Comparison of ENCODE assay signal across 11 mouse cellular contexts in the genomic region with DNA sequence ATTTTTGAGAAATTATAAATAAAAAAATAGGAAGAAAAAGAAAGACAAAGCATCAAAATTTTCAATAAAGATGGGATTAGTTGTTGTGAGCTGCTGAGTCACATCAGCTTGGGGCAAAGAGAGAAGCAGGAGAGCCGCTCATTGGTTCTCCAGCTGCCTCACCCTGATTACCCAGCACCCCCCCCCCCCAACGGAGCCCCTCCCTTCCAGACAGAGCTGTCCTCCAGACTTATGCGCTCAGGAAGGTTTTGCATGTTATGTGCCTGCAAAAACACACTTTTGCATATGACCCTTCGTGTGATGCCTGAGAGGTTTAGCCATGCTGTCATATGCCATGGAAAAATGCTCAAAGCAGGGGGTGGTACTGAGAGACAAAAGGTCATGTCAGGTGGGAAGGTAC. TPM values are rescaled to one million over a fixed set of nuclear protein-coding genes. Genes with fewer than 3 reads are reported as not detected.
DNase-seq lines count a peak whose midpoint lies in the region; ATAC-seq and TF ChIP-seq lines count a peak whose summit lies in the region.
"Had no signal": no experiment of that assay in that cellular context is flagged by ENCODE, and none has a peak within 500 bp of the region (broad histone marks: within the 10 kb centered on the region; RNA-seq: fewer than 3 reads in every experiment).

No protein-coding gene starts in this region.

- TF ChIP-seq EP300 in ES-Bruce4 (IDR thresholded peaks at IDR 0.05; ENCODE audit: insufficient read depth, low read depth, low read length): no peak
- TF ChIP-seq EP300 in liver, postnatal 0 days (IDR thresholded peaks at IDR 0.05; ENCODE audit: low read depth): no peak

- no peaks in the 10 kb centered on the region for H3K9me3 ChIP-seq in hindbrain, embryonic 13.5 days
- no peaks in the 10 kb centered on the region for H3K9me3 ChIP-seq in hindbrain, embryonic 11.5 days (ENCODE audit: control insufficient read depth, low read length)
- H3K9me3 ChIP-seq in ES-Bruce4 (replicated peaks; ENCODE audit: control insufficient read depth, insufficient read depth, low read length, poor library complexity, severe bottlenecking): no peaks in the 10 kb centered on the region
- no peaks in the 10 kb centered on the region for H3K9me3 ChIP-seq in liver, postnatal 0 days (ENCODE audit: low read length)

- ATAC-seq in hindbrain, embryonic 13.5 days (ENCODE audit: low FRiP score): no peak
- ATAC-seq in hindbrain, embryonic 11.5 days (ENCODE audit: low FRiP score): no peak
- ATAC-seq in liver, postnatal 0 days: no peak

- no peak overlapping the region for H3K4me3 ChIP-seq in hindbrain, embryonic 13.5 days
- H3K4me3 ChIP-seq in hindbrain, embryonic 11.5 days (ENCODE audit: low read depth, low read length): no peak overlapping the region
- peak overlapping the region; percentile 57 for H3K4me3 ChIP-seq in ES-Bruce4 (ENCODE audit: low read depth, low read length)
- no peak overlapping the region for H3K4me3 ChIP-seq in embryonic fibroblast, embryonic 13.5 days (ENCODE audit: insufficient read depth, low read length)
- no peak overlapping the region for H3K4me3 ChIP-seq in liver, postnatal 0 days (ENCODE audit: low read depth, low read length)

- no peak for TF ChIP-seq CTCF in ES-Bruce4 (IDR thresholded peaks at IDR 0.05; ENCODE audit: low read depth, low read length)
- no peak for TF ChIP-seq CTCF in embryonic fibroblast, embryonic 13.5 days (IDR thresholded peaks at IDR 0.05; ENCODE audit: borderline replicate concordance, insufficient read depth, low read length)
- no peak for TF ChIP-seq CTCF in liver, postnatal 0 days (IDR thresholded peaks at IDR 0.05; ENCODE audit: low read depth)

- WGBS in hindbrain, embryonic 13.5 days: 47% methylated on average over 4 of the region's 4 CpGs
- WGBS in hindbrain, embryonic 11.5 days: 31% methylated on average over 4 of the region's 4 CpGs
- 38% methylated on average over 4 of the region's 4 CpGs for WGBS in liver, postnatal 0 days (ENCODE audit: insufficient replicate concordance)

- H3K4me2 ChIP-seq in hindbrain, embryonic 13.5 days: peak overlapping the region; percentile 60; the same call in 1 of the 2 replicates
- H3K4me2 ChIP-seq in hindbrain, embryonic 11.5 days (replicated peaks; ENCODE audit: low read depth, low read length): no peak overlapping the region
- H3K4me2 ChIP-seq in liver, postnatal 0 days (ENCODE audit: low read depth, low read length): peak overlapping the region; percentile 77

- peaks cover 2% of the 10 kb centered on the region; the same call in 1 of the 2 replicates for H3K27me3 ChIP-seq in hindbrain, embryonic 13.5 days
- no peaks in the 10 kb centered on the region for H3K27me3 ChIP-seq in hindbrain, embryonic 11.5 days (ENCODE audit: control insufficient read depth, insufficient read depth, low read length)
- no peaks in the 10 kb centered on the region for H3K27me3 ChIP-seq in ES-Bruce4 (ENCODE audit: control insufficient read depth, insufficient read depth, low read length, poor library complexity, severe bottlenecking)
- no peaks in the 10 kb centered on the region for H3K27me3 ChIP-seq in liver, postnatal 0 days (ENCODE audit: insufficient read depth, low read length)

- H3K9ac ChIP-seq in hindbrain, embryonic 13.5 days: no peak overlapping the region
- no peak overlapping the region for H3K9ac ChIP-seq in hindbrain, embryonic 11.5 days (ENCODE audit: low read depth, low read length)
- H3K9ac ChIP-seq in ES-Bruce4 (ENCODE audit: low read depth, poor library complexity, severe bottlenecking): peak overlapping the region; percentile 14; the same call in 1 of the 2 replicates
- H3K9ac ChIP-seq in liver, postnatal 0 days (replicated peaks): peak overlapping the region; percentile 64

- H3K27ac ChIP-seq in hindbrain, embryonic 13.5 days: no peak overlapping the region
- H3K27ac ChIP-seq in hindbrain, embryonic 11.5 days (ENCODE audit: low read depth, low read length): no peak overlapping the region
- H3K27ac ChIP-seq in ES-Bruce4 (ENCODE audit: insufficient read depth, low read length): peak overlapping the region; percentile 60
- peak overlapping the region; percentile 71 for H3K27ac ChIP-seq in embryonic fibroblast, embryonic 13.5 days (ENCODE audit: insufficient read depth, low read length)
- no peak overlapping the region for H3K27ac ChIP-seq in liver, postnatal 0 days (ENCODE audit: low read depth)

- peaks cover 31% of the 10 kb centered on the region for H3K4me1 ChIP-seq in hindbrain, embryonic 13.5 days (replicated peaks)
- peaks cover 7% of the 10 kb centered on the region; the same call in 1 of the 2 replicates for H3K4me1 ChIP-seq in hindbrain, embryonic 11.5 days (replicated peaks; ENCODE audit: control insufficient read depth, insufficient read depth, low read length)
- H3K4me1 ChIP-seq in ES-Bruce4 (ENCODE audit: control insufficient read depth, insufficient read depth, low read length): peaks cover 2% of the 10 kb centered on the region
- H3K4me1 ChIP-seq in embryonic fibroblast, embryonic 13.5 days (ENCODE audit: control insufficient read depth, insufficient read depth, low read length): peaks cover 14% of the 10 kb centered on the region
- H3K4me1 ChIP-seq in liver, postnatal 0 days (ENCODE audit: insufficient read depth): peaks cover 30% of the 10 kb centered on the region

- no peaks in the 10 kb centered on the region for H3K36me3 ChIP-seq in hindbrain, embryonic 13.5 days
- H3K36me3 ChIP-seq in hindbrain, embryonic 11.5 days (ENCODE audit: control insufficient read depth, insufficient read depth, low read length): no peaks in the 10 kb centered on the region
- H3K36me3 ChIP-seq in ES-Bruce4 (ENCODE audit: control insufficient read depth, insufficient read depth, low read length, poor library complexity, severe bottlenecking): no peaks in the 10 kb centered on the region
- H3K36me3 ChIP-seq in liver, postnatal 0 days (replicated peaks; ENCODE audit: insufficient read depth, low read length): no peaks in the 10 kb centered on the region

- no peak for DNase-seq in hindbrain, embryonic 11.5 days (ENCODE audit: low spot score)
- DNase-seq in liver, postnatal 0 days: no peak
- no peak for DNase-seq in cerebellum, postnatal 25 days
- DNase-seq in cerebellum, adult 11-12 months: no peak
- no peak for DNase-seq in T-cell, adult 2 months (ENCODE audit: low spot score)
- DNase-seq: cerebellum, adult 9-10 months; kidney, adult 18-20 months; lung, adult 18-20 months had no signal

- no peak for TF ChIP-seq POLR2A in ES-Bruce4 (IDR thresholded peaks at IDR 0.05; ENCODE audit: insufficient read depth, low read length)
- TF ChIP-seq POLR2A in embryonic fibroblast, embryonic 13.5 days (IDR thresholded peaks at IDR 0.05; ENCODE audit: low read depth, low read length): no peak

RNA-seq across cellular contexts. Expression of a gene that starts 3.7 kb away (rescaled TPM):
- 94.4 and 96.5 TPM in 2 replicates for polyA plus RNA-seq in hindbrain, embryonic 13.5 days (2015; fragmentation: Nextera tagmentation; extraction: Ambion mirVana)
- 134 and 137 TPM in 2 replicates for polyA plus RNA-seq in hindbrain, embryonic 11.5 days (2014; fragmentation: Nextera tagmentation; extraction: Ambion mirVana)
- 682 and 697 TPM in 2 replicates for polyA plus RNA-seq in ES-Bruce4 (2011; ENCODE audit: insufficient read depth, insufficient read length, low read depth, missing spikeins)
- 92.4 and 124 TPM in 2 replicates for polyA plus RNA-seq in embryonic fibroblast, embryonic 13.5 days (2011; ENCODE audit: insufficient read length, low read depth, missing spikeins)
- 25.4 and 29.6 TPM in 2 replicates for polyA plus RNA-seq in liver, postnatal 0 days (2015; fragmentation: Nextera tagmentation; extraction: Ambion mirVana)

Comparison
In these comparisons a context has a peak if more than half of its experiments do, and no peak if none do; other contexts are left out.
1. H3K27ac ChIP-seq: peak in ES-Bruce4 (single experiment) and embryonic fibroblast, embryonic 13.5 days (single experiment); none in hindbrain, embryonic 13.5 days (single experiment), hindbrain, embryonic 11.5 days (single experiment) and liver, postnatal 0 days (single experiment).
2. H3K9ac ChIP-seq: peak in ES-Bruce4 (single experiment) and liver, postnatal 0 days (single experiment); none in hindbrain, embryonic 13.5 days (single experiment) and hindbrain, embryonic 11.5 days (single experiment).